Mouse (Mus musculus): ENCODE measurements at regions not wholly inside any gene's neighbourhood (a gene's known extent, or its start where the extent isn't known, plus 50 kb on each side); places are given as distances from the start of the nearest gene placed in this dataset.

DNA sequence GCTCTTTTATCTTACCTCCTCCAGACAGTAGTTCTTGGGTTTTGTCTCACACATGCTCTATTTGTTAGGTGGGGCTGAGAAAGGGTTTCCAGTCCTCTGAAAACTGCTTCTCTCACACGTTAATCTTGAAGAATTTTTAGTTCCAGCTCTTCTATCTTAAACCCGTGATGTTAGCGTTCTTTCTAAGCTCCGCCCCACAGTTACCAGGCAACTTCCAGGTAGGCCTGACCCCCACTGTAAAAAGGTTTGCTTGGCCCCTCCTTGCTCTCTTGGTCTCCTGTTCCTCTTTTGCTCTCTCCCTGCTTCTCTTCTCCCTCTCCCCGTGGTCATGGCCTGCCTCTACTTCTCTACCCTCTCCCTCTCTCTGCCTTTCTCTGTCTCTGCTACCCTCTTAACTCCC lies 1149.7 kb downstream of the Mrps31 start:
- H3K4me3 ChIP-seq (replicated peaks in 1 of 3; ENCODE audit: low read depth in 2 of 3, low read length in 2 of 3, poor library complexity in 1 of 3), result no peak overlapping the region
- DNase-seq (ENCODE audit: extremely low read depth), result no peak
- dilution Hi-C loops (cut with MboI; ENCODE audit: extremely low pct_ligation_motif_present, extremely low pct_unique_long_range_greater_than_20kb, low sequenced_read_pairs) (no loop called here), in situ Hi-C loops (cut with MboI; ENCODE audit: low pct_ligation_motif_present, low pct_unique_long_range_greater_than_20kb, low sequenced_read_pairs) (no loop called here)
- H3K27me3 ChIP-seq (replicated peaks), result no peaks in the 10 kb centered on the region
- no peak overlapping the region for H3K9ac ChIP-seq (ENCODE audit: insufficient read depth, low read depth)
- H3K27ac ChIP-seq (ENCODE audit: insufficient read depth, low read depth), result no peak overlapping the region
- peaks cover 2% of the 10 kb centered on the region for H3K9me3 ChIP-seq (replicated peaks; ENCODE audit: low read length)
- 0 out of 4 replicates have a peak, but pooled peaks cover 0 to 4% of the 10 kb centered on the region in 2 experiments for H3K4me1 ChIP-seq (ENCODE audit: control insufficient read depth in 1 of 2, insufficient read depth in 2 of 2)
- H3K4me2 ChIP-seq (ENCODE audit: insufficient read depth, low read depth, poor library complexity, severe bottlenecking), result no peak overlapping the region
- no peak for TF ChIP-seq SMC3 (IDR thresholded peaks at IDR 0.05; ENCODE audit: low read depth, low read length)
- no peak for TF ChIP-seq ZNF384 (IDR thresholded peaks at IDR 0.05; ENCODE audit: low read depth, low read length)
- no peak for TF ChIP-seq GABPA (IDR thresholded peaks at IDR 0.05; ENCODE audit: insufficient replicate concordance, low read depth, low read length)
- no peak for TF ChIP-seq ZMIZ1 (IDR thresholded peaks at IDR 0.05; ENCODE audit: low read depth, low read length)
- no peak for TF ChIP-seq SIN3A (IDR thresholded peaks at IDR 0.05; ENCODE audit: low read length)
- TF ChIP-seq E2F4 (IDR thresholded peaks at IDR 0.05; ENCODE audit: insufficient replicate concordance, low read depth, low read length), result no peak
- TF ChIP-seq MAX (IDR thresholded peaks at IDR 0.05; ENCODE audit: low read length), result no peak
- no peak for TF ChIP-seq NRF1 (IDR thresholded peaks at IDR 0.05; ENCODE audit: low read depth, low read length)
- no peak for TF ChIP-seq HCFC1 (IDR thresholded peaks at IDR 0.05; ENCODE audit: low read depth, low read length)
- TF ChIP-seq IRF4 (IDR thresholded peaks at IDR 0.05; ENCODE audit: low read depth, low read length), result no peak
- no peak for TF ChIP-seq RAD21 (IDR thresholded peaks at IDR 0.05; ENCODE audit: low read depth, low read length)
- no peak for TF ChIP-seq ELF1 (IDR thresholded peaks at IDR 0.05; ENCODE audit: low read depth, low read length)
- no peak for TF ChIP-seq MAZ (IDR thresholded peaks at IDR 0.05; ENCODE audit: low read depth, low read length)
- TF ChIP-seq ETS1 (conservative IDR thresholded peaks at IDR 0.05; ENCODE audit: low read depth, low read length), result no peak
- TF ChIP-seq EP300 (IDR thresholded peaks at IDR 0.05; ENCODE audit: low read length), result no peak
- no peak for TF ChIP-seq MYC (IDR thresholded peaks at IDR 0.05; ENCODE audit: low read depth, low read length)
- no peak for TF ChIP-seq TBP (conservative IDR thresholded peaks at IDR 0.05; ENCODE audit: low read depth, low read length)
- no peaks in the 10 kb centered on the region for H3K36me3 ChIP-seq (replicated peaks in 1 of 2; ENCODE audit: control insufficient read depth in 1 of 2, insufficient read depth in 1 of 2, low read length in 1 of 2)
- no peaks in the 10 kb centered on the region for H3K79me2 ChIP-seq (replicated peaks; ENCODE audit: control insufficient read depth, extremely low read depth, insufficient read depth, poor library complexity, severe bottlenecking)

DNA sequence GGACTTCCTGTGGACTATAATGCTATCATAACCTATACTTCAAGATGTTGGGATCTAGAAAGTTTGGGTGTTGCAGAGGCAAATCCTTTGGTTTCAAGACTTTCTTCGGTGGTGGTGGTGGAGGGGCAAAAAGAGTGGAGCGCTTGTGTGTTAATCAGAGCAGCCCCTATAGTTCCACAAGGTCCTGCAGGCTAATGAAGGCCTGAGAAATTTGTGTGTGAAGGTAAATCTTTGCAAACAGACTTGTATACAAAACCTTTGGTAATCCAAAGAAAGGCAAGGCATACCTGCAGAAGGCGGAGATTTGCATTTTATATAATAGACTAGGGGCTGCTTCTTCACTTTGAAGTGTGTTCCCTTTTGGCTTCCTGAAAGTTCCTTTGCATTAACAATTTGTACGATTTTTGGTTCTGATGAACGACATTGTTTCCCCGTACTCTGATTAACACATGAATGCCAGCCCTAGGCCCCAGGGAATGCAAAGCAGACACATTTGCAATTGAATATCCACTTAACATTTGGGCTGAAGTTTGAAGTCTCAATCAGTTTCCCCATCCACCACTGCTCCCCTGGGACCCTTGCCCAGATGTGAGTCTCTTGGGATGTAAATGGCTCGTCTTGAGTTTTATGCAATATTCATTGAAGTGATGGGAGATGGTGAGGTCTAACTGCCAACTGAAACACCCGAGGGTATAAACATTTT lies 1150.7 kb downstream of the Mrps31 start:
- no peak overlapping the region for H3K4me3 ChIP-seq (replicated peaks in 1 of 3; ENCODE audit: low read depth in 2 of 3, low read length in 2 of 3, poor library complexity in 1 of 3)
- H3K79me2 ChIP-seq (replicated peaks; ENCODE audit: control insufficient read depth, extremely low read depth, insufficient read depth, poor library complexity, severe bottlenecking), result no peaks in the 10 kb centered on the region
- dilution Hi-C loops (cut with MboI; ENCODE audit: extremely low pct_ligation_motif_present, extremely low pct_unique_long_range_greater_than_20kb, low sequenced_read_pairs) (no loop called here), in situ Hi-C loops (cut with MboI; ENCODE audit: low pct_ligation_motif_present, low pct_unique_long_range_greater_than_20kb, low sequenced_read_pairs) (no loop called here)
- H3K27ac ChIP-seq (ENCODE audit: insufficient read depth, low read depth), result no peak overlapping the region
- DNase-seq (ENCODE audit: extremely low read depth), result no peak
- no peaks in the 10 kb centered on the region for H3K36me3 ChIP-seq (replicated peaks in 1 of 2; ENCODE audit: control insufficient read depth in 1 of 2, insufficient read depth in 1 of 2, low read length in 1 of 2)
- peaks cover 2% of the 10 kb centered on the region for H3K9me3 ChIP-seq (replicated peaks; ENCODE audit: low read length)
- H3K4me1 ChIP-seq (ENCODE audit: control insufficient read depth in 1 of 2, insufficient read depth in 2 of 2), result 0 out of 4 replicates have a peak, but pooled peaks cover 0 to 4% of the 10 kb centered on the region in 2 experiments
- TF ChIP-seq POLR2AphosphoS2 (IDR thresholded peaks at IDR 0.05; ENCODE audit: low read depth, low read length) (no peak), RAD21 (IDR thresholded peaks at IDR 0.05; ENCODE audit: low read depth, low read length) (no peak), HCFC1 (IDR thresholded peaks at IDR 0.05; ENCODE audit: low read depth, low read length) (no peak), ZKSCAN1 (IDR thresholded peaks at IDR 0.05; ENCODE audit: borderline replicate concordance, low read depth, low read length) (no peak), USF2 (conservative IDR thresholded peaks at IDR 0.05; ENCODE audit: low read depth, low read length) (no peak), JUN (IDR thresholded peaks at IDR 0.05; ENCODE audit: insufficient read depth, low read depth, low read length) (no peak), KAT2A (IDR thresholded peaks at IDR 0.05; ENCODE audit: insufficient replicate concordance, low read length) (no peak), SMC3 (IDR thresholded peaks at IDR 0.05; ENCODE audit: low read depth, low read length) (no peak), ZC3H11A (IDR thresholded peaks at IDR 0.05; ENCODE audit: low read depth, low read length) (no peak), USF1 (IDR thresholded peaks at IDR 0.05; ENCODE audit: low read depth, low read length) (no peak), TBP (conservative IDR thresholded peaks at IDR 0.05; ENCODE audit: low read depth, low read length) (no peak), MYC (IDR thresholded peaks at IDR 0.05; ENCODE audit: low read depth, low read length) (no peak), ZNF384 (IDR thresholded peaks at IDR 0.05; ENCODE audit: low read depth, low read length) (no peak), UBTF (IDR thresholded peaks at IDR 0.05; ENCODE audit: low read depth, low read length) (no peak), EP300 (IDR thresholded peaks at IDR 0.05; ENCODE audit: low read length) (no peak), GABPA (IDR thresholded peaks at IDR 0.05; ENCODE audit: insufficient replicate concordance, low read depth, low read length) (no peak), ELF1 (IDR thresholded peaks at IDR 0.05; ENCODE audit: low read depth, low read length) (no peak), SIN3A (IDR thresholded peaks at IDR 0.05; ENCODE audit: low read length) (no peak)
- no peaks in the 10 kb centered on the region for H3K27me3 ChIP-seq (replicated peaks)
- no peak overlapping the region for H3K4me2 ChIP-seq (ENCODE audit: insufficient read depth, low read depth, poor library complexity, severe bottlenecking)
- H3K9ac ChIP-seq (ENCODE audit: insufficient read depth, low read depth), result no peak overlapping the region
